Mouse (Mus musculus): ENCODE measurements at regions not wholly inside any gene's neighbourhood (a gene's known extent, or its start where the extent isn't known, plus 50 kb on each side); places are given as distances from the start of the nearest gene placed in this dataset.

DNA sequence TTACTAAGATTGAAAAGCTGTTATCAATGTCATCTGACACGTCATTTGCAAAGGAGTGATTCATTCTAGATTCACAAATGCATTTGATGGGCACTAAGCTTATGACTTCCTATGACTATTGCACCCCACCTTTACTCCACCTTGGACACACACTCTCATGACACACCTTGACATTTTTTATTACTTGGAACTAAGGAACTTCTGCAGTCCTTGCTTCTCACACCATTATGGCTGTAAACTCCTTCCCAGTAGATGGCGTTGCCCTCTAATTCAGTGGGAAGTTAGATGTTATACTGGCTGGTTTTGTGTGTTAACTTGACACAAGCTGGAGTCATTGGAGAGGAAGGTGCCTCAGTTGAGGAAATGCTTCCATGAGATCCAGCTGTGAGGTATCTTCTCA, 78.8 kb upstream of the Ccdc71l start:
- H3K4me2 ChIP-seq (replicated peaks; ENCODE audit: low read depth, low read length): no peak overlapping the region
- no peak overlapping the region for H3K4me3 ChIP-seq (ENCODE audit: low read length)
- H3K36me3 ChIP-seq (ENCODE audit: insufficient read depth, low read length): no peaks in the 10 kb centered on the region
- ATAC-seq (ENCODE audit: low FRiP score, low TSS enrichment): no peak
- no peak overlapping the region for H3K9ac ChIP-seq (replicated peaks; ENCODE audit: low read length)
- H3K9me3 ChIP-seq (ENCODE audit: low read length): no peaks in the 10 kb centered on the region
- no peak overlapping the region for H3K27ac ChIP-seq (ENCODE audit: low read length)
- no peaks in the 10 kb centered on the region for H3K4me1 ChIP-seq (ENCODE audit: insufficient read depth, low read length)
- no peaks in the 10 kb centered on the region for H3K27me3 ChIP-seq (ENCODE audit: insufficient read depth, low read length)
- 85% methylated on average over 2 of the region's 2 CpGs for WGBS

DNA sequence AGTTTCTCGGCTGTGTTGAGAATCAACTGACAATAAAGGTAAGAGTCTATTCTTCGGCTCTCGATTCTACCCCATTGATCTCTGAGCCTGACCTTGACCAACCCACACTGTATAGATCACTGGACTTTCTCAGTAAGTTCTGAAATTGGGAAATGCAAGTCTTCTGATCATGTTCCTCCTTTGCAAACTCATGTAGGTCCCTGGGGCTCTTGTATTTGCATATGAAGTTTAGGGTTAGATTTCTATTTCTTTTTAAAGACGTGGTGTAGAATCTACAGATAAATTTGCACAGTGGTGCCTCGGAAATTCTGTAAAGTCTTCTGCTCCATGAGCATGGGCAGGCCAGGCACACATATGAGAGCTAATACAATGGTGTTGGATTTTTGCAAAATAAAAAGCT, 72.8 kb upstream of the Ccdc71l start:
- H3K27me3 ChIP-seq (ENCODE audit: insufficient read depth, low read length): no peaks in the 10 kb centered on the region
- no peak overlapping the region for H3K4me3 ChIP-seq (ENCODE audit: low read length)
- no peak for ATAC-seq (ENCODE audit: low FRiP score, low TSS enrichment)
- WGBS: 92% methylated on average over 5 of the region's 5 CpGs
- H3K4me1 ChIP-seq (ENCODE audit: insufficient read depth, low read length): no peaks in the 10 kb centered on the region
- H3K9me3 ChIP-seq (ENCODE audit: low read length): no peaks in the 10 kb centered on the region
- no peak overlapping the region for H3K9ac ChIP-seq (replicated peaks; ENCODE audit: low read length)
- H3K4me2 ChIP-seq (replicated peaks; ENCODE audit: low read depth, low read length): no peak overlapping the region
- no peaks in the 10 kb centered on the region for H3K36me3 ChIP-seq (ENCODE audit: insufficient read depth, low read length)
- no peak overlapping the region for H3K27ac ChIP-seq (ENCODE audit: low read length)

DNA sequence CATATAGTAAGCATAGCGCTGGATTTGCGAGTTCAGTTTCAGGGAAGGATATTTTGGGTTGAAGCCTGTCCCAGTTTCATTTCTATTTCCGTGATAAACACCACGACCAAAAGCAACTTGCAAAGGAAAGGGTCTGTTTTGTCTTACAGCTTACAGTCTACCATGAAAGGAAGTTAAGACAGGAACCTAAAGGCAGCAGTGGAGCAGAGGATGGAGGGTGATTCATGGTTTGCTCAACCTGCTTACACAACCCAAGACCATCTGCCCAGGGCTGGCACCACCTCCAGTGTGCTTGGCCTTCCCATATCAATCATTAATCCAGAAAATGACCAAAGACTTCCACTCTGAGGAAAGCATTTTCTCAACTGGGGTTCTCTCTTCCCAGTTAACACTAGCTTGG, 72.2 kb upstream of the Ccdc71l start:
- no peak overlapping the region for H3K9ac ChIP-seq (replicated peaks; ENCODE audit: low read length)
- no peak for ATAC-seq (ENCODE audit: low FRiP score, low TSS enrichment)
- H3K4me2 ChIP-seq (replicated peaks; ENCODE audit: low read depth, low read length): no peak overlapping the region
- H3K4me3 ChIP-seq (ENCODE audit: low read length): no peak overlapping the region
- 88% methylated on average over 4 of the region's 4 CpGs for WGBS
- H3K9me3 ChIP-seq (ENCODE audit: low read length): no peaks in the 10 kb centered on the region
- H3K36me3 ChIP-seq (ENCODE audit: insufficient read depth, low read length): no peaks in the 10 kb centered on the region
- no peak overlapping the region for H3K27ac ChIP-seq (ENCODE audit: low read length)
- no peaks in the 10 kb centered on the region for H3K27me3 ChIP-seq (ENCODE audit: insufficient read depth, low read length)
- no peaks in the 10 kb centered on the region for H3K4me1 ChIP-seq (ENCODE audit: insufficient read depth, low read length)

DNA sequence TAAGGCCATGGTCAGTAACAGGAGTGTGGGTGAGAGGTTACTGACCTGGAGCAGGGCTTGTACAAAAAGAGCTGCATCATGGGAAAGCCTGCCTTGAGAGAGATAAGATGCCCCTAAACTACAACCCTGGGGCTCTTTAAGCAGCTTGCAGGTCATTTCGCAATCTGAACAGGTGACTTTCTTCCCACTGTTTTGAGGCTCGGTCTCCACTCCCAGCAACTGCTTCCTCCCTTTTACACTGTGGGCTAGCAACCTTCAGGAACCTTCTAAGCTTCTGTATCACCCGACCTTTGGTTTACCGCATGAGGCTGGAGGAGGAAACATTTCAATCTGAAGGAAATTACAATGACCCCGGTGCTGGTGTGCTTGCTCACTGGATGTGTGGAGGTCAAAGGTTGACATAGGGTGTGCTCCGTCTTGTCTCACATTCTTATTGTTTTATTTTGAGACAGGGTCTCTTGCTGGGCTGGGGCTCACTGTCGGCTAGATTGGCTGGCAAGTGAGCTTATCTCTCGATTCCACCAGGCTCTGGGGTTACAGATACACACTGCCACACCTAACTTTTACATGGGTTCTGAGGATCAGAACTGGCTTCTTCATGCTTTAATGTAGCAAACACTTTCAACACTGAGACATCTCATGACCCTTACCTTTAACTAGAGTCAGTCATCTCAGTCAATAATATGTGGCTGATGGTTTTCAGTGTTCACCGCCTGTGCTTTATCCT, 71.1 kb upstream of the Ccdc71l start:
- Histone ChIP-seq H3K4me3 (ENCODE audit: low read length) (no peak overlapping the region), H3K9me3 (ENCODE audit: low read length) (no peaks in the 10 kb centered on the region), H3K36me3 (ENCODE audit: insufficient read depth, low read length) (no peaks in the 10 kb centered on the region), H3K27me3 (ENCODE audit: insufficient read depth, low read length) (no peaks in the 10 kb centered on the region), H3K4me1 (ENCODE audit: insufficient read depth, low read length) (no peaks in the 10 kb centered on the region), H3K4me2 (replicated peaks; ENCODE audit: low read depth, low read length) (no peak overlapping the region), H3K27ac (ENCODE audit: low read length) (no peak overlapping the region), H3K9ac (replicated peaks; ENCODE audit: low read length) (no peak overlapping the region)
- no peak for ATAC-seq (ENCODE audit: low FRiP score, low TSS enrichment)
- 71% methylated on average over 9 of the region's 9 CpGs for WGBS

DNA sequence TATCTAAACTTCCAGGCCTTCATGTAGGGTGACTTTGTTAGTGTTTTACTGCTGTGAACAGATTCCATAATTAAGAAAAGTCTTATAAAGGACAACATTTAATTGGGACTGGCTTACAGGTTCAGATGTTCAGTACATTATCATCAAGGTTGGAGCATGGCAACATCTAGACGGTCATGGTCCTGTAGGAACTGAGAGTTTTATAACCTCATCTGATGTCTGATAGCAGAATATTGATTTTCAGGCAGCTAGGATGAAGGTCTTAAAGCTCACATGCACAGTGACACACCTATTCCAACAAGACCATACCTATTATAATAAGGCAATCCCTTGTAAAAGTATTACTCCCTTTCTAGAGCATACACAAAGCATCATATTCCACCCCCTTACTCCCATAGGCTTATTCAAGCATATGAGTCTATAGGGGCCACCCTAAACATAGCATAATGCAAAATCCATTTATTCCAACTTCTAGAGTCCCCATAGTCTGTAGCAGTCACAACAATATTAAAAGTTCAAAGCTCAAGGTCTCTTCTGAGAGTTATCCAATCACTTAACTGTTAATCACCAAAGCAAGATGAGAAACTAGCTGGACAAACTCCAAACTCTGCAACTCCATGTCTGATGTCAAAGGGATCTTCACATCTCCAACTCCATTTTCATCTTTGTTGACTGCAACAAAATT, 63.3 kb upstream of the Ccdc71l start:
- H3K9me3 ChIP-seq (ENCODE audit: low read length): no peaks in the 10 kb centered on the region
- H3K36me3 ChIP-seq (ENCODE audit: insufficient read depth, low read length): no peaks in the 10 kb centered on the region
- 93% methylated on average over 1 of the region's 1 CpGs for WGBS
- H3K27me3 ChIP-seq (ENCODE audit: insufficient read depth, low read length): no peaks in the 10 kb centered on the region
- no peak overlapping the region for H3K4me3 ChIP-seq (ENCODE audit: low read length)
- no peak overlapping the region for H3K4me2 ChIP-seq (replicated peaks; ENCODE audit: low read depth, low read length)
- no peaks in the 10 kb centered on the region for H3K4me1 ChIP-seq (ENCODE audit: insufficient read depth, low read length)
- no peak for ATAC-seq (ENCODE audit: low FRiP score, low TSS enrichment)
- no peak overlapping the region for H3K27ac ChIP-seq (ENCODE audit: low read length)
- no peak overlapping the region for H3K9ac ChIP-seq (replicated peaks; ENCODE audit: low read length)
